Mouse (Mus musculus) testis, adult 2 months (tissue): ENCODE data around the gene Iqcf1. TPM values are rescaled to one million over a fixed set of nuclear protein-coding genes. Genes with fewer than 3 reads are reported as not detected.

ENCODE experiments used
- H3K27ac ChIP-seq: fragments of 200-500 bp; 2 replicates; pipeline ENCODE4 v1.5.1; 2012; ENCODE audit warnings: low read depth, low read length; ENCODE audit not compliant: control insufficient read depth, insufficient read depth
- H3K27me3 ChIP-seq: fragments of 200-500 bp; 2 replicates; pipeline ENCODE4 v1.6.1; 2012; ENCODE audit warnings: mild to moderate bottlenecking, low read length, moderate library complexity; ENCODE audit not compliant: control insufficient read depth, insufficient read depth
- H3K36me3 ChIP-seq: fragments of 200-500 bp; 2 replicates; pipeline ENCODE4 v1.6.1; 2012; ENCODE audit warnings: mild to moderate bottlenecking, low read length; ENCODE audit not compliant: control insufficient read depth, insufficient read depth
- H3K4me1 ChIP-seq: fragments of 200-500 bp; 2 replicates; pipeline ENCODE4 v1.6.1; 2012; ENCODE audit warnings: low read length; ENCODE audit not compliant: control insufficient read depth, insufficient read depth
- H3K4me3 ChIP-seq: fragments of 200-500 bp; 2 replicates; pipeline ENCODE4 v1.5.1; 2012; ENCODE audit warnings: low read depth, mild to moderate bottlenecking, low read length, moderate library complexity, mixed read lengths; ENCODE audit not compliant: control insufficient read depth
- CTCF ChIP-seq: fragments of 200-500 bp; IDR thresholded peaks from 2 replicates; pipeline ENCODE4 v1.5.1; 2012; ENCODE audit warnings: low read depth, mild to moderate bottlenecking, inconsistent platforms, low read length, moderate library complexity; ENCODE audit not compliant: control insufficient read depth, insufficient read depth, insufficient replicate concordance
- POLR2A ChIP-seq: fragments of 200-500 bp; IDR thresholded peaks from 2 replicates; pipeline ENCODE4 v1.6.1; 2012; ENCODE audit warnings: low read depth, mild to moderate bottlenecking, inconsistent platforms, low read length, moderate library complexity; ENCODE audit not compliant: control insufficient read depth
- polyA plus RNA-seq: library from polyadenylated mRNA; depleted of rRNA; stranded (reverse); fragments of >200 nt; gene quantifications from 2 replicates; pipeline ENCODE4 v1.2.3, GENCODE M21; 2012

The Iqcf1 gene
- polyA plus RNA-seq, 1 experiment: 752 TPM

- Histone ChIP-seq H3K27me3 (no peaks in the 10 kb centered on the region), H3K4me1 (peaks cover 22% of the 10 kb centered on the region), H3K4me3 (peak overlapping the region; percentile 66), H3K27ac (no peak overlapping the region), H3K36me3 (no peaks in the 10 kb centered on the region)
- TF ChIP-seq POLR2A (no peak), CTCF (no peak)
These were observed 45.6 kb upstream of the Iqcf1 start for GRCm38 (mm10) chr9:106454071-106454761.

- peak overlapping the region; percentile 66 for H3K4me3 ChIP-seq
- no peaks in the 10 kb centered on the region for H3K27me3 ChIP-seq
- H3K36me3 ChIP-seq: no peaks in the 10 kb centered on the region
- TF ChIP-seq POLR2A: no peak
- no peak for TF ChIP-seq CTCF
- H3K4me1 ChIP-seq: peaks cover 22% of the 10 kb centered on the region
- no peak overlapping the region for H3K27ac ChIP-seq
These were observed 44.7 kb upstream of the Iqcf1 start for GRCm38 (mm10) chr9:106454888-106455681.

- H3K4me3 ChIP-seq: no peak overlapping the region
- H3K4me1 ChIP-seq: peaks cover 20% of the 10 kb centered on the region
- H3K36me3 ChIP-seq: no peaks in the 10 kb centered on the region
- H3K27ac ChIP-seq: no peak overlapping the region
- H3K27me3 ChIP-seq: no peaks in the 10 kb centered on the region
- no peak for TF ChIP-seq CTCF
- no peak for TF ChIP-seq POLR2A
These were observed 43.2 kb upstream of the Iqcf1 start for GRCm38 (mm10) chr9:106456325-106457162.

GRCm38 (mm10) chr9:106457163-106457559 is 42.6 kb upstream of the Iqcf1 start:
- TF ChIP-seq POLR2A (no peak), CTCF (no peak)
- Histone ChIP-seq H3K4me3 (no peak overlapping the region), H3K27me3 (no peaks in the 10 kb centered on the region), H3K36me3 (no peaks in the 10 kb centered on the region), H3K4me1 (peaks cover 20% of the 10 kb centered on the region), H3K27ac (no peak overlapping the region)

- H3K36me3 ChIP-seq: no peaks in the 10 kb centered on the region
- H3K27ac ChIP-seq: no peak overlapping the region
- TF ChIP-seq POLR2A: no peak
- TF ChIP-seq CTCF: no peak
- H3K4me1 ChIP-seq: peaks cover 16% of the 10 kb centered on the region
- H3K27me3 ChIP-seq: no peaks in the 10 kb centered on the region
- H3K4me3 ChIP-seq: no peak overlapping the region
These were observed 41.8 kb upstream of the Iqcf1 start for GRCm38 (mm10) chr9:106457920-106458319.

GRCm38 (mm10) chr9:106459946-106460345 is 39.8 kb upstream of the Iqcf1 start:
- TF ChIP-seq CTCF: no peak
- TF ChIP-seq POLR2A: no peak
- Histone ChIP-seq H3K4me3 (no peak overlapping the region), H3K27ac (no peak overlapping the region), H3K36me3 (no peaks in the 10 kb centered on the region), H3K27me3 (no peaks in the 10 kb centered on the region), H3K4me1 (peaks cover 13% of the 10 kb centered on the region)
